Mouse (Mus musculus): Measurements from ENCODE around the gene Srpr.
A peak's percentile ranks its signal among the peaks of the same experiment; 100 is the strongest.

Gene Srpr

DNA sequence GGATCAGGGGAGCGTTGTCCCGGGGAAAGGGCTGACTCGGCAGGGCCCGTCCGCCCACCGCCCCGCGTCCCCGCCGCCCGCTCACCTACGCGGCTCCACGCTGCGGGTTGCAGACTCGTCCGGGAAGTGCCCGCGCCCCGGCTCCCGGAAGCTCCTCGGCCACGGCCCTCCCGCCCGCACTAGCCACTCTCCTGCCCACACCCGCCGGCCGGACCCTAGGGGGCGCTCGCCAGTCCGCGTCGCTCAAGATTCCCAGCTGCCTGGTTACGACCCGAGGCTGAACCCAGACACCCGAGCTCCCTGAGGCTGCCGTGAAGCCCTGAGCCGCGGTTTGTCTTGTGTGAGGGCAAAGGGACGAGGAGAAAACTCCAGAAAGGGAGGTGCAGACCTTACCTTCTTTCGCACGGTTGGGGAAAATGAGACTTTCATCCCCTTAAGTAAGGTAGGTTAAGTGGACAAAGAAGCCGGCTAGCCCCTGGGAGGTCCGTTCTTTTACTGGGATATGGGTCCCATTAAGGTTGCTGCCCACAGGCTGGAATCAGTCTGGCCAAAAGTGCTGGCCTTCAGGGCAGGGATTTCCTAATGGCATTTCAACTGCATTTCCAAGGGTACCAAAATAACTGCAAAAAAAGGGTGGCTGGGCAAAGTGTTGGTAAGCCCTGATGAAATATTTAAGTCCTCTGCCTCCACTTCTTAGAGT lies at the start of gene Srpr, which contains the start of gene Tirap:
Gene Srpr (plus strand): TSS at position 404 of the 700 bp plus-strand sequence.
Gene Tirap (minus strand): TSS at position 520 of the 700 bp plus-strand sequence.
- DNase-seq (ENCODE audit: low read depth) = peak; percentile 60

DNA sequence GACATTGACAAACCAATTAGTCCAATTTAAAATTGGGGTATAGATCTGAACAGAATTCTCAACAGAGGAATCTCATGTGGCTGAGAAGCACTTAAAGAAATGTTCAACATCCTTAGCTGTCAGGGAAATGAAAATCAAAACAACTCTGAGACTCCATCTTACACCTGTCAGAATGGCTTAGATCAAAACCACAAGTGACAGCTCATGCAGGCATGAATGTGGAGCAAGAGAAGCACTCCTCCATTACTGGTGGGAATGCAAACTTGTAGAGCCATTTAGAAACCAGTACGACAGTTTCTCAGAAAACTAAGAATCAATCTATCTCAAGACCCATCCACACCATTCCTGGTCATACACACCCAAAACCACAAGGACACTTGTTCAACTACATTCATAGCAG lies 47.1 kb upstream of the Srpr start:
- DNase-seq (ENCODE audit: low read depth) = peak; percentile 46

- DNase-seq (ENCODE audit: low read depth) = peak; percentile 87
These were observed 43.8 kb upstream of the Srpr start for GRCm38 (mm10) chr9:35156002-35156710.

DNA sequence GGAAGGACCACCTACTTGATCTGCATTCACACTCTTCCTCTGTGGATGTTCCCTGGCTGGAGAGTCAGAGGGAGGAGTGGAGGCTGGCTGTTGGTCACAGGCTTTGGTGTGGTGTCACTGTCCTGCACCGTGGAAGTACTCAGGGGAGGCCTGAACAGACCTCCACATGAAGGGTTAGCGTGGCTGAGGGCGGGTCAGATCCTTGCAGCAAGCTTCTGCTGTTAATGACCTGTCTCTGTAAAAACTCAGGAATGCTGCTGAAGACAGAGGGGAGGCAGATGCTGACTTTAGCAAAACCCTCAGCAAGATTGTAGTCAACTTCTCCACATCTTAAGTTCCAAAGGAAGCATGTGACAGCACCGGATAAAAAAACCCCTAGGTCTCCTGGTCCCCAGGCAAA lies 43.1 kb upstream of the Srpr start:
- no peak for DNase-seq (ENCODE audit: low read depth)

DNA sequence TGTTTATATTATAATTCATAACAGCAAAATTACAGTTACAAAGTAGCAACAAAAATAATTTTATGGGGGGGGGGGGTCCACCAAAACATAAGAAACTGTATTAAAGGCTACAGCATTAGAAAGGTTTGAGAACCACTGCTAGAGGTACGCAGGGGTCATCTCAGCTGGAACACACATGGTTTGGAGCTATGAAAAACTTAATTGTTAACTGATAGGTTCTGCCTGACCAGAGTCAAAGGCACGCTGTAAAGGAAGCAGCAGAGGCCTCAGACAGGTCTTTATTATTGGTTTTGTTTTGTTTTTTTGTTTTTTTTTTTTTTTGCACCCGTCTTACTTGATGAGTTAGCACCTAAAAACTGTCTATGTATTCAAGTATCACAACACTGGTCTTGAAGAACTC lies 41.5 kb upstream of the Srpr start:
- no peak for DNase-seq (ENCODE audit: low read depth)

GRCm38 (mm10) chr9:35160662-35161061 lies 39.3 kb upstream of the Srpr start:
- DNase-seq (ENCODE audit: low read depth) = no peak

GRCm38 (mm10) chr9:35161721-35162120 lies 38.3 kb upstream of the Srpr start:
- DNase-seq (ENCODE audit: low read depth) = no peak

GRCm38 (mm10) chr9:35163011-35163690 lies 36.8 kb upstream of the Srpr start:
- DNase-seq (ENCODE audit: low read depth) = no peak

DNA sequence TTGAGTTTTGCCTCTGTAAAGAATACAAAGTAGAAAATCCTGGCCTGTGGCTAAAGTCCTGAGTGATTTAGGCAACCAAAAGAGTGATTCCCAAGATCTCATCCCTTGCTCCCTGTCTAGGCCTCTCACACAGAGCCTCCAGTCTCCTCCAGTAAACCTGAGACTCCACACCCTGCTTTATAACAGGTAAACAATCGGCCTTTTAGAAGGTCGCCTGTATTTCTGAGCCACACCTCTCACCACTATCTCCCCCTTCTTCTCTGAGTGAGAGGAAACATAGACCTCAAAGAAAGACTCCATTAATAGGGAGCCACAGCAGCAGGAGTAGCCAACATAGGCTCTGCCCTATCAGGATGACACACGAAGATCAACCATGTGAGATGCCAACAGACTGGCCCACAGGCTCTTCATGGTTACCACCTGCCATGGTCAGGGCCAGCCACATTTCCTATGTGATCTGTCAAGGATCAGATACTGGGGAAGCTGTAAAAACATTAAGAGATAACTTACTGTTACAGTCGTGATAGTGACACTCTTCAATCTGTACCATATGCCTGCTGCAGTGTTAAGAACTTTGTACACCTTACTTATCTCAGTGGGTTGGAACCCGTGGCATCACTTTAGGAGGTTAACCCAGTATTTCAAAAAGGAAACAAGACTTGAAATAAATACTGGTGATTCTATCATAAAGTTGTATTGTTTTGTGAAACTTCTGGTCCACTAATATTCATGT lies 35.7 kb upstream of the Srpr start:
- DNase-seq (ENCODE audit: low read depth) = no peak

DNA sequence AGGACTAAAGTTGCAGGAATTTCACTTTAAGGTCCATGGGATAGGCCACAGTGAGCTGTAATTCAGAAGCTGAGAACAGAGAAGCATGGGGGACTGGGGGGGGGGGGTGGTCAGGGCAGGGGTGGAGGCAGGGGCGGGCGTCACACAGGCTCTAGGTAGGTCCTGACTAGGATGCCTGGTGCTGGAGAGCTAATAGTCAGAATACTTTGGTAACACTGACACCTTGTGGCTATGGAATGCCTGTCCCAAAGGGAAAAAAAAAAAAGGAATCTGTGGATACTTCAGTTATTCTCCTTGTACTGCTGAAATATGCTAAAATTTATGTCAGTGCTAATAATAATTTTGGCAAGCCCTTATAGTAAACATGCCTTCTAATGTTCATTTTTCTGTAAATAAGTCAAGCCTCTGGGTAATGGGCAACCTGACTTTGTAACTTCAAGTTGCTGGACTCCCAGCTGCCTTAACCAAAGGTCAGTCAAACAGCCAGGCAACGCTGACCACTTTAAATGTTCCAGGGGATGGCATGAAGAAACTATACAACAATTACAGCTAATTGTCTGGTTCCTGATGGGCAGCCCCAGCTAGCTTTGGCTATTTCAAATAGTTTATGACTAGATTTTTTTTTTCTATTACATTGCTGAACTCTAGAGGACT lies 33.7 kb upstream of the Srpr start:
- DNase-seq (ENCODE audit: low read depth) = no peak

- DNase-seq (ENCODE audit: low read depth) = no peak
These were observed 33.0 kb upstream of the Srpr start for GRCm38 (mm10) chr9:35166798-35167635.

- no peak for DNase-seq (ENCODE audit: low read depth)
These were observed 29.9 kb upstream of the Srpr start for GRCm38 (mm10) chr9:35170071-35170470.

DNA sequence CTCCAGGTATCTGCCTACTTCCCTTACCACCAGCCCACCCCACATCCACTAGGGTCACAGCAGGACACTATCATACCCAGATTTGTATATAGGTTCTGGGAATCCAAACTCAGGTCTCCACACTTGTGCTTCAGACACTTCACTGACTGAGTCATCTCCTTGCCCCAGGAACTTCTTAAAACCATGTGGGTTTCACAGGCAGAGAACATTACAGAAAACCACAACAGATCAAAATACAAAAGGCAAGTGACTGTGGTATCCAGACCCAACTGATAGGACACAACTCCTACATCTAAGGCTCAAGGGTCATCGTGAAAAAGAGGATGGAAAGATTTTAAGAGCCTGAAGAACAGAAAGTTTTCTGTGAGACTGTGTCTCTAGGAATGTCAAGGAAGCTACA lies 26.6 kb upstream of the Srpr start:
- no peak for DNase-seq (ENCODE audit: low read depth)

DNA sequence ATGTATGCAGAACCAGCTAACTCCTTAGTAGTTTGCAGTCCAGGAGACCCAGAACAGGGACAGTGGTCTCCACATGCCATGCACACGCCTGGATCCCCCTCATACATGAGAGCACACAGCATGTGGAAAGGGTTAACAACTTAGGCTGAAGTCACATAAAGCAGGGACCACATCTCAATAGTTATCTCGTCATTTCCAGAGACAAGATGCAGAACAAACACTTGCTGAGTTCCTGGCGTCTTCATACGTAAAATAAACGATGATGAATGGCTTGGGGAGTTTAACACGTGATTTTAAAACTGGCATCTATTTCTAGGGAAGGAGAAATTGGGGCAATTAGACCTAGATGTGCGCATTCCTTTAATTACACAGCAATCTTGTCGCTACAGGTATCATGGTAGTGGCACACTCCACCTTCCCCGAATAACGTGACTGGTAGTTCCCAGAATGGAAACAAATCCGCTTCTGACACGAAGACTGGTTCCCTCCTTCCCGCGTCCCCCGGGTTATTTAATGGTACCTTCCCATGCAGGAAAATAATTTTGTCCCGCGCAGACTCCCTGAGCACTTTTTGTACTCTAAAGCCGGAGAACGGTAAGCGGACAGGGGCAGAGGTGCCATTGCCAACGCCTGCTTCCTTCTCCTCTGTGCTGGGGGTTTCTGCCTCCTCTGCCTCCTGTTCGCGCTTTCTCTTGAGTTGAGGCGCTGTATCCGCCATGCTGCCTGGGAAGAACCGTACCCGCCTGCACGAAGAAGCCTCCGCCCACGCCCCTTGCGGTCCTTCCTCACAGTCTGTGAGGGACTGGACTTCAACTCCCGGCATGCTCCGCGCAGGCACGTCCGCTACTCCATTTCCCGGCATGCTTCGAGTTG lies 24.5 kb upstream of the Srpr start, which contains the start of gene Dcps:
Gene Dcps (minus strand): TSS at position 811 of the 873 bp plus-strand sequence.
- peak; percentile 84 for DNase-seq (ENCODE audit: low read depth)

DNA sequence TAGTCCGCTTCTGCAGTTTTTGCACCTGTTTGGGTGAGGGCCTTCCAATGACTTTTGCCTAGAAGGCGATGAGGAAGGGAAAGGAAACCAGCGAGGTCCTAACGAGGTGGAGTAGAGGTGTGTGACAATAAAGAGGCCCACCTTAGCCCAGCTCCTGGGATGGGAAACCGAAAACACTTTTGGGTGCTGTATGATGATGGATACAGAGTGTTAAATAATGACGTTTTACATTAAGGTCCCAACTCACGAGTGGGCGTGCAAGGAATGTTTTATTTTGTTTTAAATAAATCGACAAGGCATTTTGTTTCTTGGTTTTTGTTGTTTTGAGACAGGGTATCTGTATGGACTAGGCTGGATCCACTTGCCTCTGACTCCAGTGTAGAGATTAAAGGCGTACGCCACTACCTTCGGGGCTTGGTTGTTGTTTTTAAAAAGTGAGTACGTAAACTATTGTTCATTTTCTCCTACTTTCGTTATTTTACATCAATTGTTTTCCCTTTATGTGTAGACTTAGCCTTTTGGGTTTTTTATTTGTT lies 23.8 kb upstream of the Srpr start:
- no peak for DNase-seq (ENCODE audit: low read depth)

- DNase-seq (ENCODE audit: low read depth) = no peak
These were observed 17.1 kb upstream of the Srpr start for GRCm38 (mm10) chr9:35182832-35183231.

GRCm38 (mm10) chr9:35183359-35183758 lies 16.6 kb upstream of the Srpr start:
- no peak for DNase-seq (ENCODE audit: low read depth)

- no peak for DNase-seq (ENCODE audit: low read depth)
These were observed 13.5 kb upstream of the Srpr start for GRCm38 (mm10) chr9:35186430-35186829.

GRCm38 (mm10) chr9:35187351-35187903 lies 12.5 kb upstream of the Srpr start:
- DNase-seq (ENCODE audit: low read depth) = no peak

Measured in fibroblast of lung, adult 2 months (primary cell).